Mouse (Mus musculus) kidney, adult 9 months (tissue): ENCODE data around the gene Klc1.
A peak's percentile ranks its signal among the peaks of the same experiment; 100 is the strongest.
"Not testable (repeated sequence)": the region's sequence is repeated elsewhere in the genome, so short reads cannot be mapped to it uniquely, and the experiment has no call there.

Source experiments
- DNase-seq: peaks from one replicate; pipeline ENCODE4 v3.0.0; 2022

The Klc1 gene

GRCm38 (mm10) chr12:111758381-111759175 is at the start of gene Klc1:
Klc1 (plus strand) TSS chr12:111758849.
- peak; percentile 67 for DNase-seq

DNA sequence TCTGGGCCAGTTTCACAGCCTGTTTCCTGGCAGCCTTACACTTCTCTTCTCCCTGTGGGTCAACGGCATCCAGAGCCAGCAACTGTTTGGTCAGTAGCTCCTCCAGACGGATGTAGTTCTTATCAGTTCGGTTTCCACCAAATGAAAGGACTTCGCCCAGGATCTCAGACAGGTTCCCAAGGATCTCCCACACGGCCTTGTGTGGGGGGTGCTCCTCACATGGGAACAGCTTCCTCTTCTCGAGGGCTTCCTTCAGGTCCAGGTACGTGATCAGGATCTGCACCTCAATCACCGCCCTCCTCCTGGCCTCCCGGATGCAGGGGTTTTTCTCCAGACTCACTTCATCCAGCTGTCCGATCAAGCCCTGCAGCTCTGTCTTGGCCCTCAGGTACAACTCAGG is 48.6 kb upstream of the Klc1 start:
- no peak for DNase-seq

DNA sequence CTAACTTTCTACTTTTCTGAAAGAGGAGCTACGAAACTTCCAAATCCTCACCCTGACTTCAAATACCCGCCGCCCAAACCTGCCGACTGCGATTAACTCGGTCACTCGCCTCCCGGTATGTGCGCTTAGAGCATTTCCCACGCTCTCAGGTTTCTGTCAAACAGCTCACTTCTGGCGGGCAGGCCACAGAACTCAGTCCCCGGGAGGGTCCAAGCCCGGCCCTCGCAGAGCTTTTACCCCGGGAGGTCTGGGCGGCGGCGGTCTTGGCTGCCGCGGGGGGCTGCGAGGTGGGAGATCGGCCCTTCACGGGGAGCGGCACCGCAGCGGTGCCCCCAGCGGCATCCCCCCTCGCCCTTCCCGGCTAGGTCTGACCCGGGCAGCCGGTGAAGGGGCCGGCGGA is 46.2 kb upstream of the Klc1 start:
- no peak for DNase-seq

DNA sequence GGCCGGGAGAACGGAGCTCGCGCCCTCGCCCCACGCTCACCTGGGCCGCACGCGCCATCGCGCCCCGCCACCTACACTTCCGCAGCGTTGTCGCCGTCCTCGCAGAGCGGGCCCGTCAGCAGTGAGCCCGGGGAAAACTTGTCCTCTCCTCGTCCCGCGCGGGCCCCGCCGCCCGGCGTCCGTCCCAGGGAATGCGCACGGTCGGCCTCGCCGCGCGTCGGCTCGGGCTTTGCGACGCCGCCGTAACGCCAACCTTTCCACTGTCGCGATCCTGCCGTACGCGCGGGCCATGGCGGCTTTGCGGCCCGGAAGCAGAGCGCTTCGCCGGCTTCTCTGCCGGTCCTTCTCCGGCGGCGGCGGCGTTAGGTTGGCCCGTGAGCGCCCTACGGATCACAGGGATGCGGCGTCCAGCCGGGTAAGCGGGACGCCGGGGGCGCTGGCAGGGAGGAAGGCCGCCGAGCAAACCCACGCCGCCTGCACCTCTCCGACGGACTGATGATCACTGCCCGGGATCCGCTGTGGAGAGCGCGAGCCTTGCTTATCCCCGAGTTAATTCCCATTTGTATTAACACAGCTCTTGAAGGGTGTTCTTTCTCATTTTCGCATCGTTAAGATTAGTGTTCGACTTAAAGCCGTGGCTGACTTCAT is 45.5 kb upstream of the Klc1 start, which contains the start of the genes Bag5 and Apopt1:
Gene Bag5, minus strand, starts transcription at position 254 of the 648 bp plus-strand sequence.
Gene Apopt1, plus strand, starts transcription at position 258 of the 648 bp plus-strand sequence.
- DNase-seq = peak; percentile 94

DNA sequence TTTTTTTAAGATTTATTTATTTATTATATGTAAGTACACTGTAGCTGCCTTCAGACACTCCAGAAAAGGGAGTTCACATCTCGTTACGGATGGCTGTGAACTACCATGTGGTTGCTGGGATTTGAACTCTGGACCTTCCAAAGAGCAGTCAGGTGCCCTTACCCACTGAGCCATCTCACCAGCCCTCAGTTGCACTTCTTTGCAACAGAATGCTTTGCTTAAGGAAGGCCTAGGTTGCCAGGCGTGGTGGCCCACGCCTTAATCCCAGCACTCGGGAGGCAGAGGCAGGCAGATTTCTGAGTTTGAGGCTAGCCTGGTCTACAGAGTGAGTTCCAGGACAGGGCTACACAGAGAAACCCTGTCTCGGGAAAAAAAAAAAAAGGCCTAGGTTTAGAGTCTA is 44.8 kb upstream of the Klc1 start:
- not testable (repeated sequence) for DNase-seq

DNA sequence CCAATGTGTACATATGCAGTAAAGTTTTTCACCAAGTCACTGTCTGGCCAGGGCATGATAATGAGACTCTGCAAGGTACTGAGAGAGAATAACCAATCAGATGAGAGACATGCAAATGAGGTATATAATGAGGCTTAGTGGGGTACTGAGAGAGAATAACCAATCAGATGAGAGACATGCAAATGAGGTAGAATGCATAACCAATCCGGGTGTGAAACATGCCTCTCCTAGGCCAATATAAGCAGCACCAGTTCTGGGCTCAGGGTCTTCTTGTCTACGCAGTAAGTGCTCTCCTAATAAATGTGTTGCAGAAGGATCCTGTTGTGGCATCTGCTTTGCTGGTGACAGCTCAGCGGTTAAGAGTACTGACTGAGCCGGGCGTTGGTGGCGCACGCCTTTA is 42.1 kb upstream of the Klc1 start:
- no peak for DNase-seq

- no peak for DNase-seq
Measured at GRCm38 (mm10) chr12:111718656-111719055, 40.0 kb upstream of the Klc1 start.

- DNase-seq = no peak
Measured at GRCm38 (mm10) chr12:111720222-111720621, 38.4 kb upstream of the Klc1 start.

- DNase-seq = peak; percentile 32
Measured at GRCm38 (mm10) chr12:111722654-111723053, 36.0 kb upstream of the Klc1 start.

DNA sequence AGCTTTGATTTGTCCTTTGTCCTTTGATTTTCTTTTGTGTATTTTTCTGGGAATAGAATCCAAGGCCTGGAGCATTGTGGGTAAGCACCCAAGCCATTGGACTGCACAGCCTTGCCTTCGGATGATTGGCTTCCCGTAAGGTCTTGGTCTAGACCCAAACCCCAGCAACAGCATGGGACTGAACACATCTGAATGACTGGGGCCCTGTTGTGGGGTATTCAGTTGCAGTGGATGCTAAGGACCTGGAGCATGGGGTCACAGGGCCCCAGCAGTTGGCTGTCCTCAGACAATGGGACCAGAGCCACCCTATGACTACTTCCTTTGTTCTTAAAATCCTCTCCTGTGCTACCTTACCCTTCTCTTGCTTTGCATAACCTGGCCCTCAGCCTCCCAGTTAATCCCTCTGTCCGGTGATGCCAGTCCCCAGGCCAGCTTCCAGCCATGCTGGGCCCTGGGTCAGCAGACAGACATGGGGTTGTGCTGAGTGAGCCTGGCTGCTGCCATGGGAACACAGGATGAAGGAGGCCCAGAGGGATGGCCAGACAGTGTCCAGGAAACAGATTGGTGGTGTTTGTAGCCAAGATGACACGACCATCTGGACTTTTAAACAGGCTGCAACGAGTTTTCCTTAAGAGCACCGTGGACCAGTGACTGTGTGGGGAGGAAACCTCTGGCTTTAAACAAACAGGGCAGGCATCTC is 33.9 kb upstream of the Klc1 start:
- no peak for DNase-seq

GRCm38 (mm10) chr12:111725338-111726121 is 33.1 kb upstream of the Klc1 start:
- DNase-seq = no peak

DNA sequence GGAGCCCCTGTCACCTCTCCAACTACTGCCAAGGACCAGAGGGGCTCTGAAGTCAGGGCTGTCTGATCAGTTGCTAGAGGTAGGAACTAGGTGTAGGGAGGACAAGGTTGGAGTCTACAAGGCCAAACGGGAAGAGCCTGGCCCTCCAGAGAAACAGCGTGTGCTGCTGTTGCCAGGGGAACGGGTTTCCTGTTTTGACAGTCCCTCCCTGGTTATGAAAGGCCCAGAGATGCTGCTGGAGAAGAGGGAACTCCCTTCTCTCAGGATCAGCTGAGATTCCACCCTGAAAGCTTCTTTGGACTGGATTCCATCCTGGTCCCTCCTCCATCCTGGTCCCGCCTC is 32.6 kb upstream of the Klc1 start:
- peak; percentile 41 for DNase-seq

- DNase-seq = no peak
Measured at GRCm38 (mm10) chr12:111727956-111728355, 30.7 kb upstream of the Klc1 start.

DNA sequence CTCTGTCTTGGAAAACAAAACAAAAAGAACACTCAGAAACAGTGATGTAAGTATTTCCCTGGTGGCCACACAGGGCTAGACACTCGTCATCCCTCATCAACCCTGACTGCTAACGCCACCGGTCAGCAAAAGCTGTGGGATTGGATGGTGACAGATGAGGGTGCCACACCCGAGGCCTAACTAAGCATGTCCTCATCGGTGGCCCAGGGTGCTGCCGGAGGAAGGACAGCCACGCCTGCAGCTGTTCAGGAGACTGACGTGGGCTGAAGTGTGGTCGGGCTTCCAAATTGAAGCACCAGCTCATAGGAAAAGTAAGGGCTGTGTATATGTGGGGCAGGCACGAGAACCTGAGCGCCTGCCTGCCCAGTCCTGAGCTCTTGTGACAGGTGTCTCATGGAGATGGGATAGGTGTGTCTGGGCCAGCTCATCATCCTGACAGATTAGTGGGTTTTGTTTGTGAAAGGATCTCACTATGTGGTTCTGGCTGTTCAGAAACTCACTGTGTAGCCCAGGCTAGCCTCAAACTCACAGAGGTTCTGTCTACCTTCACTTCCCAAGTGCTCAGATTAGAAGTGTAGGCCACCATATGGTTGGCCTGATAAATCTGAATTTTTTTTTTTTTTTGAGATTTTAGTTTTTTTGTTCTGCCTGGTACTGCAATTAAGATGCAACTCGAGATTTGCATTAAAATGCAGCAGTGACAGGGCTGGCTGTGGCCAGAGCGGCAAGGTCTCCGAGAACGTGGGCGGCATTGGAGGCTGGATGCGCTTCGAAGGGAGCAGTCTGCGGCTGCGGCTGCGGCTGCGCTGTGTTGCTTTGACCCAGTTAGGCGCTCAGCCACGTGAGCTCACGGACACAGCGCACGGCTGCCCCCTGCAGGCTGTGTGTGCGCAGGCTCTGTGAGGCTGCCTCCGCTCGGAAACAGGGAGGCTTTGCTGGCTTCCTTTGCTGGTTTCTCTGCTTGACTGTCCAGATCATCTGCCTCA is 26.5 kb upstream of the Klc1 start:
- peak; percentile 84 for DNase-seq

GRCm38 (mm10) chr12:111732921-111733320 is 25.7 kb upstream of the Klc1 start:
- DNase-seq = no peak

DNA sequence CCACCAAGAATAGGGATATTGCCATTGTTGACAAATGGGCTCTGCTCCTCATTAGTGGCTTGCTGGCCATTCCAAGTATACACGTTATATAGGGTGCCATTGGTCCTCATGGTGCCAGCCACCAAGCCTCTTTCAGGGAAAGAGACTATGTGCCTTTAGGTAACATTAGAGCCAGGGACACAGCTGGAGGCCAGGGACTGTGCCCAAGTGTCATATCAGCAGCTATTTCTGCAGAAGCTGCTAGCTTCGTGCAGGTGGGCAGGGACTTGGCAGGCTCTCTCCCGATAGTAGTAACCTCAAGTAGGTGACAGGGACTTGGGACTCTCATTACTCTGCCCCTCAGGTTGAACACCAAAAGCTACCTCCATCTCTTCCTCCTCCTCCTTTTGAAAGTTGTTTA is 23.7 kb upstream of the Klc1 start:
- no peak for DNase-seq

GRCm38 (mm10) chr12:111736676-111737075 is 22.0 kb upstream of the Klc1 start:
- DNase-seq = not testable (repeated sequence)

- DNase-seq = no peak
Measured at GRCm38 (mm10) chr12:111737370-111737769, 21.3 kb upstream of the Klc1 start.

DNA sequence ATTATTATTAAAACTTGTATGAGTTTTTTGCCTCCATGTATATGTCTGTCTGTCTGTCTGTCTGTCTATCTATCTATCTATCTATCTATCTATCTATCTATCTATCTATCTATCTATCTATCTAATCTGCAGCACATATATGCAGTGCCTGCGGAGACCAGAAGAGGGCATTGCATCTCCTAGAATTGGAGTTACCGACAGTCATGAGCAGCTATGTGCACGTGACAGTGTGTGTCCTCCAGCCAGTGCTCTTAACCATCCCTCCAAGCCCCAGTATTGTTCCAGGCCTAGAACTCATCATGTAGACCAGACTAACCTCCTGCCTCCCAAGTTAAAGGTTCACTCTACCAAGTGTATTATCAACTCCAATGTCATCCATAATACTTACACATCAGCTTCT is 19.9 kb upstream of the Klc1 start:
- peak; percentile 84 for DNase-seq

DNA sequence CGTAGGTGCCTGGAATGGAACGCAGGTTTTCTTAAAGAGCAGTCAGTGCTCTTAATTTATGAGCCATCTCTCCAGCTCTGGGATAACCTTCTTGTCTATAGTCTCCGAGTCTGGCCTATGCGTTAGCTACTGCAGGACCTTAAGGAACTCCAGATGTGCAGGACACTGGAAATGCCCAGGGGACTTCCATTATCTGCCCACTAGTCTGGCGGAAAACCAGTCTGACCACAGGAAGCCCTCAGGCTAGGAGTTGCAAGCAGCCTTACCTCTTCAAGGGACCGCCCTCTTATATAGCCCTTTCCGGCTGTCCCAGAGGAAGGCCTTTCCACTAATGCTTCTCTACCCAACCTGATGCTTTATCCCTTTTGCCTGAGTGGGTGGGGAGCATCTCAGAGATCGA is 17.3 kb upstream of the Klc1 start:
- DNase-seq = no peak

DNA sequence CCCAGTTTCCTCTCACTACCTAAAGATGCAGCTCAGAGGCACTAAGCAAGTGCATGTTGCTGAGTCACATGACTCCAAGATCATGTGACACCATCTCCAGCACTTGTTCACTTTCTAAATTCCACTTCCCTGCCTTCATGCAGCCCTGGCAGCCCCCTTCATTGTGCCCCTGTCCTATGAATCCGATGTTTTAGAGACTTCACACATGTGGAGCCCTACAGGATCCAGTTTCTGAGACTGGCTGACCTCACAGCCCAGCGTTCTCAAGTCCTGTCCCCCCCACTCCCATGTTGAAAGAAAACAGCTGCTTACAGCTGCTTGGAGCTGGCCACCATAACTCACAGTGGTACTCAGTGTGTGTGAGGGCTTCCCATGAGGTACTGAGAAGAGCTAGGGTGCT is 15.2 kb upstream of the Klc1 start:
- peak; percentile 40 for DNase-seq

GRCm38 (mm10) chr12:111743981-111744423 is 14.6 kb upstream of the Klc1 start:
- DNase-seq = no peak
